Mouse (Mus musculus): ENCODE results near the gene Fgfr1op.

The Fgfr1op gene

GRCm38 (mm10) chr17:8228622-8229021 is 63.3 kb downstream of the Fgfr1op start:
- DNase-seq (ENCODE audit: low read depth) = no peak

GRCm38 (mm10) chr17:8229607-8230006 is 64.3 kb downstream of the Fgfr1op start:
- DNase-seq (ENCODE audit: low read depth) = no peak

- peak; percentile 26 for DNase-seq (ENCODE audit: low read depth)
Observed at GRCm38 (mm10) chr17:8232089-8232488, 66.8 kb downstream of the Fgfr1op start.

- DNase-seq (ENCODE audit: low read depth) = peak; percentile 61
Observed at GRCm38 (mm10) chr17:8233618-8234214, 68.4 kb downstream of the Fgfr1op start.

- DNase-seq (ENCODE audit: low read depth) = peak; percentile 34
Observed at GRCm38 (mm10) chr17:8234537-8234936, 69.2 kb downstream of the Fgfr1op start.

- DNase-seq (ENCODE audit: low read depth) = peak; percentile 33
Observed at GRCm38 (mm10) chr17:8235743-8236142, 70.4 kb downstream of the Fgfr1op start, which contains the start of gene Ccr6. Gene Ccr6 (plus strand): TSS chr17:8236043.

GRCm38 (mm10) chr17:8238012-8238710 is 72.9 kb downstream of the Fgfr1op start:
- DNase-seq (ENCODE audit: low read depth) = peak; percentile 23

- DNase-seq (ENCODE audit: low read depth) = no peak
Observed at GRCm38 (mm10) chr17:8239561-8239960, 74.3 kb downstream of the Fgfr1op start.

- DNase-seq (ENCODE audit: low read depth) = no peak
Observed at GRCm38 (mm10) chr17:8240517-8240916, 75.2 kb downstream of the Fgfr1op start.

GRCm38 (mm10) chr17:8241645-8242044 is 76.3 kb downstream of the Fgfr1op start:
- DNase-seq (ENCODE audit: low read depth) = peak; percentile 62

- peak; percentile 67 for DNase-seq (ENCODE audit: low read depth)
Observed at GRCm38 (mm10) chr17:8242186-8242585, 76.9 kb downstream of the Fgfr1op start.

- DNase-seq (ENCODE audit: low read depth) = no peak
Observed at GRCm38 (mm10) chr17:8244124-8244523, 78.8 kb downstream of the Fgfr1op start.

- no peak for DNase-seq (ENCODE audit: low read depth)
Observed at GRCm38 (mm10) chr17:8246102-8246754, 80.9 kb downstream of the Fgfr1op start.
